Mouse (Mus musculus) heart, embryonic 14.5 days (tissue): Measurements from ENCODE around the gene Tent5d. TPM values are rescaled to one million over a fixed set of nuclear protein-coding genes. Genes with fewer than 3 reads are reported as not detected.

Experiments
- ATAC-seq: fragments of 200-750 bp; cut with Nextera tagmentation; 2 replicates; pipeline ENCODE4 v1.8.0; 2017; ENCODE audit warnings: low read depth, moderate TSS enrichment; ENCODE audit not compliant: insufficient number of reproducible peaks, insufficient read depth, low FRiP score
- H3K27ac ChIP-seq, 2 experiments: fragments of 200-500 bp in 1 of 2; fragments of 300-500 bp in 1 of 2; sonication (generic) in 1 of 2; replicated peaks in 1 of 2; 2 replicates each; pipeline ENCODE4 v1.5.1; 2012 to 2014; ENCODE audit warnings: low read depth in 2 of 2, low read length in 2 of 2, control low read depth in 1 of 2, mild to moderate bottlenecking in 1 of 2, mixed read lengths in 1 of 2; ENCODE audit not compliant: control insufficient read depth in 1 of 2, insufficient read depth in 1 of 2
- H3K27me3 ChIP-seq: fragments of 300-500 bp; sonication (generic); 2 replicates; pipeline ENCODE4 v1.6.1; 2014; ENCODE audit warnings: mild to moderate bottlenecking, low read length, control low read depth; ENCODE audit not compliant: control insufficient read depth, insufficient read depth
- H3K36me3 ChIP-seq: fragments of 300-500 bp; sonication (generic); 2 replicates; pipeline ENCODE4 v1.6.1; 2014; ENCODE audit warnings: mild to moderate bottlenecking, control low read depth, low read length, mixed read lengths; ENCODE audit not compliant: control insufficient read depth, insufficient read depth
- H3K4me1 ChIP-seq, 2 experiments: fragments of 200-500 bp in 1 of 2; fragments of 300-500 bp in 1 of 2; sonication (generic) in 1 of 2; 2 replicates each; pipeline ENCODE4 v1.6.1; 2012 to 2014; ENCODE audit warnings: low read length in 2 of 2, control low read depth in 1 of 2, mixed read lengths in 1 of 2; ENCODE audit not compliant: control insufficient read depth in 2 of 2, insufficient read depth in 2 of 2
- H3K4me2 ChIP-seq: fragments of 300-500 bp; sonication (generic); 2 replicates; pipeline ENCODE4 v1.6.1; 2014; ENCODE audit warnings: mild to moderate bottlenecking, low read length
- H3K4me3 ChIP-seq, 2 experiments: fragments of 200-500 bp in 1 of 2; fragments of 300-500 bp in 1 of 2; sonication (generic) in 1 of 2; 2 replicates each; pipeline ENCODE4 v1.5.1; 2012 to 2014; ENCODE audit warnings: low read length in 2 of 2, mild to moderate bottlenecking in 2 of 2, control low read depth in 1 of 2, low read depth in 1 of 2, moderate library complexity in 1 of 2; ENCODE audit not compliant: control insufficient read depth in 1 of 2, insufficient read depth in 1 of 2
- H3K9ac ChIP-seq: fragments of 300-500 bp; sonication (generic); 2 replicates; pipeline ENCODE4 v1.6.1; 2014; ENCODE audit warnings: mild to moderate bottlenecking, low read length
- H3K9me3 ChIP-seq: fragments of 300-500 bp; sonication (generic); 2 replicates; pipeline ENCODE4 v1.6.1; 2016; ENCODE audit warnings: low read length, control low read depth; ENCODE audit not compliant: control insufficient read depth
- WGBS: fragments of 180-500 bp; shearing (Covaris S2); extraction: QIAGEN DNeasy Blood & Tissue Kit; methylation state at CpG from one replicate; pipeline ENCODE4 v1.1.7; 2014; 5-methylcytosine and 5-hydroxymethylcytosine counted together
- polyA plus RNA-seq: library from polyadenylated mRNA; unstranded; fragments of >200 nt; fragmentation: Nextera tagmentation; extraction: Ambion mirVana; gene quantifications from 2 replicates; pipeline ENCODE4 v1.2.1, GENCODE M21; 2014

Gene Tent5d
- polyA plus RNA-seq, 1 experiment from 2014 or later: 2.1 TPM

- Histone ChIP-seq H3K4me2 (peak overlapping the region; percentile 59), H3K4me3 (peak overlapping the region; percentile 61 to 68), H3K4me1 (no peaks in the 10 kb centered on the region), H3K9ac (peak overlapping the region; percentile 76), H3K27ac (peak overlapping the region; percentile 60 to 79), H3K27me3 (no peaks in the 10 kb centered on the region), H3K36me3 (no peaks in the 10 kb centered on the region), H3K9me3 (no peaks in the 10 kb centered on the region)
- ATAC-seq: peak; percentile 81
- 19% methylated on average over 32 of the region's 32 CpGs for WGBS
Measured at GRCm38 (mm10) chrX:107815502-107816217, 23.3 kb downstream of the Tent5d start.

- 14% methylated on average over 28 of the region's 28 CpGs for WGBS
Measured at GRCm38 (mm10) chrX:107816218-107816554, 23.8 kb downstream of the Tent5d start, which contains the start of gene 2610002M06Rik. Gene 2610002M06Rik (minus strand): TSS chrX:107816334.

GRCm38 (mm10) chrX:107816726-107817125, 24.3 kb downstream of the Tent5d start:
- Histone ChIP-seq H3K9me3 (no peaks in the 10 kb centered on the region), H3K4me2 (peak overlapping the region; percentile 59), H3K9ac (peak overlapping the region; percentile 62), H3K27me3 (no peaks in the 10 kb centered on the region), H3K4me3 (peak overlapping the region; percentile 61 to 68; a peak in 2 of 4 replicates), H3K27ac (no peak overlapping the region), H3K4me1 (no peaks in the 10 kb centered on the region), H3K36me3 (no peaks in the 10 kb centered on the region)
- WGBS: 70% methylated on average over 6 of the region's 6 CpGs
- no peak for ATAC-seq

More at GRCm38 (mm10) chrX:107816218-107816554, 23.8 kb downstream of the Tent5d start, which contains the start of gene 2610002M06Rik:
- H3K9me3 ChIP-seq: no peaks in the 10 kb centered on the region
- H3K9ac ChIP-seq: peak within 1 kb of the TSS; percentile 76
- H3K4me3 ChIP-seq: peak within 1 kb of the TSS; percentile 61 to 68
- H3K4me2 ChIP-seq: peak within 1 kb of the TSS; percentile 59
- peak within 1 kb of the TSS; percentile 60 to 79 for H3K27ac ChIP-seq
- no peaks in the 10 kb centered on the region for H3K27me3 ChIP-seq
- H3K4me1 ChIP-seq: no peaks in the 10 kb centered on the region
- peak; percentile 95 for ATAC-seq
- H3K36me3 ChIP-seq: no peaks in the 10 kb centered on the region

GRCm38 (mm10) chrX:107858165-107858564, 65.8 kb downstream of the Tent5d start:
- WGBS: 25% methylated on average over 4 of the region's 4 CpGs
- ATAC-seq: no peak
- H3K4me3 ChIP-seq: no peak overlapping the region

More at GRCm38 (mm10) chrX:107858165-107858564, 65.8 kb downstream of the Tent5d start:
- Histone ChIP-seq H3K9me3 (no peaks in the 10 kb centered on the region), H3K4me1 (no peaks in the 10 kb centered on the region), H3K9ac (no peak overlapping the region), H3K4me2 (no peak overlapping the region), H3K27me3 (no peaks in the 10 kb centered on the region), H3K27ac (no peak overlapping the region), H3K36me3 (no peaks in the 10 kb centered on the region)

Other genes with a start within 250 kb of the Tent5d start
- not detected in 2 replicates for gene Tbx22, start 124.6 kb upstream of the Tent5d start, polyA plus RNA-seq
- 15.3 and 15.6 TPM in 2 replicates for gene 2610002M06Rik, start 23.7 kb downstream of the Tent5d start, polyA plus RNA-seq
- not detected in 2 replicates for gene Gm732, start 155.9 kb downstream of the Tent5d start, polyA plus RNA-seq